Mouse (Mus musculus): ENCODE results near the gene Zmynd19.
A peak's percentile ranks its signal among the peaks of the same experiment; 100 is the strongest.

Gene Zmynd19

GRCm38 (mm10) chr2:24949421-24950188, at the start of gene Zmynd19:
Zmynd19 (plus strand) TSS chr2:24949792.
- peak; percentile 99 for DNase-seq

- DNase-seq: no peak
These were observed 48.5 kb upstream of the Zmynd19 start for GRCm38 (mm10) chr2:24901055-24901454.

- no peak for DNase-seq
These were observed 46.6 kb upstream of the Zmynd19 start for GRCm38 (mm10) chr2:24902999-24903398.

GRCm38 (mm10) chr2:24904823-24905652, 44.6 kb upstream of the Zmynd19 start:
- DNase-seq: no peak

- no peak for DNase-seq
These were observed 43.9 kb upstream of the Zmynd19 start for GRCm38 (mm10) chr2:24905653-24906155.

GRCm38 (mm10) chr2:24910481-24910880, 39.1 kb upstream of the Zmynd19 start:
- DNase-seq: no peak

GRCm38 (mm10) chr2:24912189-24912588, 37.4 kb upstream of the Zmynd19 start:
- DNase-seq: no peak

GRCm38 (mm10) chr2:24912589-24912988, 37.0 kb upstream of the Zmynd19 start:
- DNase-seq: no peak

- no peak for DNase-seq
These were observed 34.8 kb upstream of the Zmynd19 start for GRCm38 (mm10) chr2:24914762-24915161.

GRCm38 (mm10) chr2:24918930-24919838, 30.4 kb upstream of the Zmynd19 start, which contains the start of gene Ehmt1:
Ehmt1 (minus strand) TSS chr2:24919614.
- DNase-seq: peak; percentile 96

GRCm38 (mm10) chr2:24919839-24920175, 29.8 kb upstream of the Zmynd19 start:
- no peak for DNase-seq

GRCm38 (mm10) chr2:24923561-24923960, 26.0 kb upstream of the Zmynd19 start:
- no peak for DNase-seq

- no peak for DNase-seq
These were observed 24.3 kb upstream of the Zmynd19 start for GRCm38 (mm10) chr2:24925284-24925683.

- no peak for DNase-seq
These were observed 23.1 kb upstream of the Zmynd19 start for GRCm38 (mm10) chr2:24926345-24926964.

- DNase-seq: no peak
These were observed 22.6 kb upstream of the Zmynd19 start for GRCm38 (mm10) chr2:24926965-24927358.

GRCm38 (mm10) chr2:24927810-24928479, 21.6 kb upstream of the Zmynd19 start:
- no peak for DNase-seq

- no peak for DNase-seq
These were observed 20.5 kb upstream of the Zmynd19 start for GRCm38 (mm10) chr2:24929119-24929518.

- DNase-seq: no peak
These were observed 20.0 kb upstream of the Zmynd19 start for GRCm38 (mm10) chr2:24929593-24929992.

GRCm38 (mm10) chr2:24934441-24934963, 15.1 kb upstream of the Zmynd19 start:
- DNase-seq: peak; percentile 17

GRCm38 (mm10) chr2:24935057-24935796, 14.4 kb upstream of the Zmynd19 start, which contains the start of gene Arrdc1:
Arrdc1 (minus strand) TSS chr2:24935252.
- peak; percentile 77 for DNase-seq

GRCm38 (mm10) chr2:24942092-24942491, 7.5 kb upstream of the Zmynd19 start:
- DNase-seq: no peak
